In the genomic region with DNA sequence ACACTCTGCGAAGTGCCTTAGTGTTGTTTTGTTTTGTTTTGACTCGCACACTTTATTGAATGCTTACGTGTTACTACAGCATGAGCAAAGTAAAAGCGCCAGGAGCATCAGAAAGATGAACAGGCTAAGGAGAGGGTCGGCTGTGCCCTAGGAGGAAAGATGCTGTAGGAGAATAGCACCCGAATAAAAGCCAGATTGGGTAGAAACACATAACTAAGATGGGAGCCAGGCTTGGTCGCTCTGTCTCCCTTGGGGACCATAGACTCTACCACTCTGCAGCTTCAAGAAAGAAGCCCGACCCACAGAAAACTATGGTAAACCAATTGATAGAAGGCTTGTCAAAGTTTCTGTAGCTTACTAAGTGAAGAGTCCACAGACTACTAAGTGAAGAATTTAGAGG, we compare ENCODE assay signal across 8 mouse cellular contexts. TPM values are rescaled to one million over a fixed set of nuclear protein-coding genes. Genes with fewer than 3 reads are reported as not detected.
DNase-seq lines count a peak whose midpoint lies in the region; ATAC-seq and TF ChIP-seq lines count a peak whose summit lies in the region.

No protein-coding gene starts in this region.

- H3K9me3 ChIP-seq in limb, embryonic 14.5 days (ENCODE audit: control insufficient read depth, low read length) = no peaks in the 10 kb centered on the region
- H3K9me3 ChIP-seq in stomach, embryonic 15.5 days = no peaks in the 10 kb centered on the region

- DNase-seq in cerebellum, postnatal 4 days (ENCODE audit: low spot score in 2 of 2) = no peak
- DNase-seq in thymus, adult 2 months = no peak
- DNase-seq in thymus, postnatal 10 days (ENCODE audit: low spot score in 2 of 2) = no peak
- no peak for DNase-seq in limb, embryonic 14.5 days (ENCODE audit: low spot score)
- no peak for DNase-seq in T-cell, adult 2 months (ENCODE audit: low spot score)
- DNase-seq in embryo, embryonic 9.5 days (ENCODE audit: extremely low spot score) = no peak

- peaks cover 7% of the 10 kb centered on the region for H3K36me3 ChIP-seq in thymus, adult 2 months (ENCODE audit: control insufficient read depth, insufficient read depth, low read length)
- peaks cover 10% of the 10 kb centered on the region for H3K36me3 ChIP-seq in limb, embryonic 14.5 days (ENCODE audit: control insufficient read depth, insufficient read depth, low read length)
- H3K36me3 ChIP-seq in stomach, embryonic 15.5 days = 0 out of 2 replicates have a peak, but pooled peaks cover 8% of the 10 kb centered on the region

- no peak for TF ChIP-seq POLR2A in thymus, adult 2 months (IDR thresholded peaks at IDR 0.05; ENCODE audit: control insufficient read depth, extremely low read depth, insufficient read depth, low read length, poor library complexity)
- no peak for TF ChIP-seq POLR2A in limb, embryonic 14.5 days (IDR thresholded peaks at IDR 0.05; ENCODE audit: borderline replicate concordance, extremely low read depth, insufficient read depth, insufficient read length)

- no peaks in the 10 kb centered on the region for H3K4me1 ChIP-seq in thymus, adult 2 months (replicated peaks; ENCODE audit: control insufficient read depth, insufficient read depth, low read length)
- H3K4me1 ChIP-seq in limb, embryonic 14.5 days (ENCODE audit: control insufficient read depth, insufficient read depth, low read length) = peaks cover 6% of the 10 kb centered on the region; the same call in 1 of the 2 replicates
- no peaks in the 10 kb centered on the region; the same call in 1 of the 2 replicates for H3K4me1 ChIP-seq in stomach, embryonic 15.5 days

- no peak for TF ChIP-seq CTCF in thymus, adult 2 months (IDR thresholded peaks at IDR 0.05; ENCODE audit: borderline replicate concordance, control insufficient read depth, extremely low read depth, insufficient read depth, low read length, poor library complexity)

- H3K4me2 ChIP-seq in limb, embryonic 14.5 days (replicated peaks; ENCODE audit: low read depth, low read length, severe bottlenecking) = peak overlapping the region; percentile 64
- peak overlapping the region; percentile 69 for H3K4me2 ChIP-seq in stomach, embryonic 15.5 days

- H3K4me3 ChIP-seq in thymus, adult 2 months (ENCODE audit: control insufficient read depth, insufficient read depth, low read length) = peak overlapping the region; percentile 58
- peak overlapping the region; percentile 62 for H3K4me3 ChIP-seq in limb, embryonic 14.5 days (replicated peaks; ENCODE audit: low read length)
- peak overlapping the region; percentile 74 for H3K4me3 ChIP-seq in stomach, embryonic 15.5 days (replicated peaks)

- no peaks in the 10 kb centered on the region for H3K27me3 ChIP-seq in thymus, adult 2 months (ENCODE audit: control insufficient read depth, insufficient read depth, low read length)
- H3K27me3 ChIP-seq in limb, embryonic 14.5 days (ENCODE audit: control insufficient read depth, insufficient read depth, low read length) = no peaks in the 10 kb centered on the region
- H3K27me3 ChIP-seq in stomach, embryonic 15.5 days (replicated peaks) = no peaks in the 10 kb centered on the region

- peak overlapping the region; percentile 75 for H3K9ac ChIP-seq in limb, embryonic 14.5 days (ENCODE audit: low read depth, low read length, severe bottlenecking)
- H3K9ac ChIP-seq in stomach, embryonic 15.5 days = peak overlapping the region; percentile 32; the same call in 1 of the 2 replicates

- WGBS in thymus, adult 2 months = 11% methylated on average over 8 of the region's 8 CpGs
- 12% methylated on average over 8 of the region's 8 CpGs for WGBS in limb, embryonic 14.5 days
- 13% methylated on average over 8 of the region's 8 CpGs for WGBS in stomach, embryonic 15.5 days

- no peak overlapping the region for H3K27ac ChIP-seq in thymus, adult 2 months (ENCODE audit: control insufficient read depth, insufficient read depth, low read length)
- 0 out of 2 replicates have a peak overlapping the region, but pooled peaks have one; percentile 21 for H3K27ac ChIP-seq in limb, embryonic 14.5 days (replicated peaks; ENCODE audit: low read depth, low read length)
- peak overlapping the region; percentile 61; the same call in 1 of the 2 replicates for H3K27ac ChIP-seq in stomach, embryonic 15.5 days

- 0 out of 2 replicates have a peak, but pooled peaks have one; percentile 10 for ATAC-seq in cerebellum, adult (ENCODE audit: insufficient number of reproducible peaks, low FRiP score, low TSS enrichment)
- no peak for ATAC-seq in limb, embryonic 14.5 days (ENCODE audit: low FRiP score, low read depth)
- ATAC-seq in stomach, embryonic 15.5 days (ENCODE audit: insufficient read depth, low FRiP score, low read depth) = 0 out of 2 replicates have a peak, but pooled peaks have one; percentile 0

RNA-seq across cellular contexts. Expression of gene Mccc2, which starts 0.5 kb away (rescaled TPM):
- 7.7 and 8.0 TPM in 2 replicates for polyA plus RNA-seq in thymus, adult 2 months (2012; rRNA removed)
- polyA plus RNA-seq in limb, embryonic 14.5 days (2012; rRNA removed) = 17.5 and 22.4 TPM in 2 replicates
- 42.0 and 43.7 TPM in 2 replicates for polyA plus RNA-seq in limb, embryonic 14.5 days (2014; fragmentation: Nextera tagmentation; extraction: Ambion mirVana)
- 47.6 and 56.9 TPM in 2 replicates for polyA plus RNA-seq in stomach, embryonic 15.5 days (2015; fragmentation: Nextera tagmentation; extraction: Ambion mirVana)
